Mouse (Mus musculus): Measurements from ENCODE around the gene Fgf18. TPM values are rescaled to one million over a fixed set of nuclear protein-coding genes. Genes with fewer than 3 reads are reported as not detected.

Gene Fgf18
- 1.6 and 2.9 TPM in 2 replicates for polyA plus RNA-seq (2015; fragmentation: Nextera tagmentation; extraction: Ambion mirVana)

DNA sequence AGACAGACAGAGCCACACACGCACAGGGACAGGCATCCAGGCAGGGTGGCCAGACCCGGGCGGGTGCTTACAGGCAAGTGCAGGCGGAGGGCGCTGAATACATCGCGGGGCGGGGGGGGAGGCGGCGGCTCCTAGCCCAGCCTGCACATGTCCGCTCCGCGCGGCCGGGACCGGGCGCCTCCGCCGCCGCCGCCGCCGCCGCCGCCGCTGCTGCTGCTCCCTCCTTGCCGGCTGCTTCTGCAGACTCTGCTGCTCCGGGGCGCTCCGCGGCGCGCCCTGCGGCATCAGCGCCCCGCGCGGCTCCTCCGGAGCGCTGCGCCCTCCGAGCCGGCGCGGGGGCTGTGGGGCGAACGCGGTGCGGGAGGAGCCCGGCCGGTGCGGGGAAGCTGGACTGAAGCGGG, at the start of gene Fgf18:
TSS of gene Fgf18 (minus strand) at position 230 of the 401 bp plus-strand sequence.
- H3K9me3 ChIP-seq (replicated peaks) = no peaks in the 10 kb centered on the region
- H3K27ac ChIP-seq = peak within 1 kb of the TSS; percentile 32
- peaks cover 29% of the 10 kb centered on the region for H3K36me3 ChIP-seq (ENCODE audit: poor library complexity, severe bottlenecking)
- H3K9ac ChIP-seq = peak within 1 kb of the TSS; percentile 66
- under 1% methylated on average over 30 of the region's 53 CpGs for WGBS
- peaks cover 38% of the 10 kb centered on the region for H3K4me1 ChIP-seq
- peak within 1 kb of the TSS; percentile 50 for H3K4me3 ChIP-seq
- peak; percentile 54 for ATAC-seq
- peaks cover 35% of the 10 kb centered on the region for H3K27me3 ChIP-seq
- H3K4me2 ChIP-seq = peak within 1 kb of the TSS; percentile 74

GRCm38 (mm10) chr11:33196447-33197132, 49.4 kb upstream of the Fgf18 start:
- Histone ChIP-seq H3K9ac (no peak overlapping the region), H3K36me3 (ENCODE audit: poor library complexity, severe bottlenecking) (no peaks in the 10 kb centered on the region), H3K4me1 (peaks cover 23% of the 10 kb centered on the region), H3K9me3 (replicated peaks) (no peaks in the 10 kb centered on the region), H3K27me3 (peaks cover 94% of the 10 kb centered on the region), H3K27ac (no peak overlapping the region), H3K4me3 (no peak overlapping the region), H3K4me2 (no peak overlapping the region)
- ATAC-seq = no peak
- 5% methylated on average over 24 of the region's 24 CpGs for WGBS

DNA sequence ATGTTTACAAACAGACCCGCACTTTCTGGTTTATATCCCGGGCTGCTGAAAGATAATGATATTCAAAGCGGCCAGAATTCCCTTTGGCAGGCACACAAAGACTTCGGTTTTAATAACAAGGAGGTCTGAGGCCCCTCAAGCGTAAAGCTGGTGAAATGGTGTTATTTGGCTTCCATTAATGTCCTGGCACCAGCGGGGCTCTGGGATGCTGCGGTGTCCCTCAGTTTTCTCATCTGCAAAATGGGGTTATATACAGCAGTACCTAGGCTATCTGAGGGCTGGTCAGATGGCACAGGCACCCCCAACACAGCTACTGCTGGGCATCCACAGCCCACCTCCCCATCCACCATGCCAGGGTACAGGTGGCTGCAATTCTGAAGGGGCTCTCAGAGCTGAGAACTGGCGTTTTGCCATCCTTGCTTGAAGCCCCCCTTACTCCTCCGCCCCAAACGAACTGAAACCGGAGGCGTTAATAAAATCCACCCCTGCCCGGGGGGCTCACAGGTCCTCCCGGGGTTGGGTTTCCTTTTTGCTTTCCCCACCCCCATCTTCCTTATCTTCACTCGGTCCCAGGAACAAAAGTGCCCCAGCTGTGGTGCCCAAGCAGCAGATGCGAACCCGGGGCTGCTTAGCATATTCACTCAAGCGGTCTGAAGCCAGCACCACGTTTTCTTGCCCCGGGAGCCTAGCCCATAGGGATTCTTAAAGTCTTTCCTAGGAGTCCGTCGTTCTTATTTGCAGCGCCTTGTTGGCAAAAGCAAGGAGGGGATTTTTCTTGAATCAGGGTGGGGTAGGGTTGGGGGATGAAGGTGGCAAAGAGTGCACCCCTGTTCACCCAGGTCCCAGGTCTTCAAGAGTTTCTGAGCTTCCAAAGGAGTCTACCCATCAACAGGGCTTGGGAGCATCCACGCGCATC, 48.6 kb upstream of the Fgf18 start:
- Histone ChIP-seq H3K9me3 (replicated peaks) (no peaks in the 10 kb centered on the region), H3K4me2 (no peak overlapping the region), H3K4me1 (peaks cover 15% of the 10 kb centered on the region), H3K9ac (no peak overlapping the region), H3K4me3 (no peak overlapping the region), H3K27me3 (peaks cover 94% of the 10 kb centered on the region), H3K36me3 (ENCODE audit: poor library complexity, severe bottlenecking) (no peaks in the 10 kb centered on the region), H3K27ac (no peak overlapping the region)
- peak; percentile 17; the same call in 1 of the 2 replicates for ATAC-seq
- 3% methylated on average over 25 of the region's 25 CpGs for WGBS

DNA sequence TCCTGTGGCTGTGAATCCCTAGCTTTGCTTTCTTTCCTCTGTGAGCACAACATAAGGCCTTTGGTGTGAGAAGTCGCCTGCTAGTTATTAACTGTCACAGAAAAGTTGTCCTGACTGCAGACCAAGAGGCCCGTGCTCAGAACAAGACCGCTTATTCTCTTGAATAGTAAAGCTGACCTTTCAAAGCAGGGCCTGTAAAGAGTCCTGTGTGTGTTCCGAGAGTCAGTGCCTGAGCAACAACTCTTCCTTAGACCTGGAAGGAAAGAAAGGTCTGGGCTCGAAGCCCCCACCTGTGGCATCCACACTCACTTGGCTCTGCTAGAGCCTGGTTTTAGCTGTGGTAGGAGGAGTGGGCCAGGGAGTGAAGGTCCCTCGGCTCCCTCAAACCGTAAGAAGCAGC, 47.9 kb upstream of the Fgf18 start:
- Histone ChIP-seq H3K27ac (no peak overlapping the region), H3K4me2 (no peak overlapping the region), H3K4me1 (peaks cover 8% of the 10 kb centered on the region; the same call in 1 of the 2 replicates), H3K9ac (no peak overlapping the region), H3K27me3 (peaks cover 92% of the 10 kb centered on the region), H3K36me3 (ENCODE audit: poor library complexity, severe bottlenecking) (no peaks in the 10 kb centered on the region), H3K9me3 (replicated peaks) (no peaks in the 10 kb centered on the region), H3K4me3 (no peak overlapping the region)
- WGBS = 14% methylated on average over 7 of the region's 7 CpGs
- ATAC-seq = no peak

DNA sequence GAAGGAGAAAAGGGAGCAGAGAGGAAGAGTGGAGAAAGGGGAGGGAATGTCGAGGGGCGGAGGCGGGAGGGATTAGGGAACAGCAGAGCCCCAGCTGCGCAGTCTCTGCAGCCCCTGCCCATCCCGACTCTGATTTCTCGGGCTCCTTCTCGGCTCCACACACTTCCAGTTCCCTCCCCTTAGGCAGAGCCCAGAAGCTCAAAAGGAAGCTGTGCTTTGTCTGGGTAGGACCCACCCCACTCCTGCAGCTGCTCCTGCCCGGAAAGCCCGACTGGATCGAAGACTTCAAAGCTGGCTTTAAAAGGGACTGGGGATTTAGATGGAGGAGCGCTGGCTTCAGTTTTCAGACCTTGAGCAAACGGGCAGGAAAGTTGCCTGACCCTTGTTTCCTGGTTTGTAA, 46.5 kb upstream of the Fgf18 start:
- peaks cover 6% of the 10 kb centered on the region; the same call in 1 of the 2 replicates for H3K4me1 ChIP-seq
- peaks cover 83% of the 10 kb centered on the region for H3K27me3 ChIP-seq
- ATAC-seq = 0 out of 2 replicates have a peak, but pooled peaks have one; percentile 30
- 0 out of 2 replicates have a peak overlapping the region, but pooled peaks have one; percentile 21 for H3K4me2 ChIP-seq
- no peaks in the 10 kb centered on the region for H3K36me3 ChIP-seq (ENCODE audit: poor library complexity, severe bottlenecking)
- no peaks in the 10 kb centered on the region for H3K9me3 ChIP-seq (replicated peaks)
- 3% methylated on average over 12 of the region's 12 CpGs for WGBS
- H3K4me3 ChIP-seq = peak overlapping the region; percentile 10; the same call in 1 of the 2 replicates
- H3K27ac ChIP-seq = no peak overlapping the region
- no peak overlapping the region for H3K9ac ChIP-seq

- Histone ChIP-seq H3K9ac (no peak overlapping the region), H3K27me3 (peaks cover 41% of the 10 kb centered on the region), H3K4me1 (peaks cover 9% of the 10 kb centered on the region), H3K9me3 (replicated peaks) (no peaks in the 10 kb centered on the region), H3K4me3 (no peak overlapping the region), H3K27ac (no peak overlapping the region), H3K36me3 (ENCODE audit: poor library complexity, severe bottlenecking) (no peaks in the 10 kb centered on the region), H3K4me2 (no peak overlapping the region)
- ATAC-seq = no peak
- 81% methylated on average over 3 of the region's 3 CpGs for WGBS
Observed at GRCm38 (mm10) chr11:33181804-33182203, 34.6 kb upstream of the Fgf18 start.

DNA sequence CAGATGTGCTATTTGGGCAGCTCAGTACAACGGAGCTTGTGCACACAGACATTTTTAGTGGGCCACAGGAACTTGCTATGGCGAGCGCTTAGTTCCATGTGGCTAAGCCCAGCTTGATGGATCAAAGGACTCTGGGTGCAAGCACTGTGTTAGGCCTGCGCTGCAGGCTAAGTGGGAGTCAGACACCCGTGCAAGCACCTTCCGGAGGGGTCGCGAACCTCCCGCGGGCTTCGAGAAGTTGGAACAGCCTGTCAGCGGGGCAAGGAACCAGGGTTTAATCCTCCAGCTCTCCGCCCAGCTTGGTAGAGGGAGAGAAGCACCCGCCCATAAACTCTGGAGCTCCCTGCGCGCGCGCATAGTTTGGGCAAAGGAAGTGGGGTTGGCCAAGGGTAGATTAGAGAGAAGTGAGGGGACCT, 33.5 kb upstream of the Fgf18 start:
- Histone ChIP-seq H3K9me3 (replicated peaks) (no peaks in the 10 kb centered on the region), H3K4me2 (peak overlapping the region; percentile 48), H3K4me1 (peaks cover 9% of the 10 kb centered on the region), H3K9ac (0 out of 2 replicates have a peak overlapping the region, but pooled peaks have one; percentile 6), H3K4me3 (peak overlapping the region; percentile 17), H3K36me3 (ENCODE audit: poor library complexity, severe bottlenecking) (no peaks in the 10 kb centered on the region), H3K27me3 (peaks cover 46% of the 10 kb centered on the region), H3K27ac (no peak overlapping the region)
- ATAC-seq = no peak
- 3% methylated on average over 18 of the region's 18 CpGs for WGBS

DNA sequence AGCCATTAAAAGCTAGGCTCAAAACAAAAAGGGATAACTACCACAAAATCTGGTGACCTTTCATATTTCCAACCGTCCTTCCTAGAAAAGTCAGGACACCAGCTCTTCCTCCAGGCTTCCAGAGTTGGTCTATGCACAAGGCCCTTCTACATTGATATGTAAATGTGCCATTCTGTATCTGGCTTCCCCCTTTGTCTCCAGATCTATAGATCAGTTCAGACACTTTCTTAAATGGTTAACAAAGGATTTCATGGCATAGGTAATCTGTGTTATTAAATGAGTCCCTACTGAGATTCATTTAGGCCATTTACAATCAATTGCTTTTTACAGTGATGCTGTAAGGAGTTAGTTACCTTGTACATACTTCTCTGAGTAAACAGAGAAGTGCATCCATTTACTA, 32.6 kb upstream of the Fgf18 start:
- H3K9me3 ChIP-seq (replicated peaks) = no peaks in the 10 kb centered on the region
- H3K4me1 ChIP-seq = peaks cover 9% of the 10 kb centered on the region
- no peaks in the 10 kb centered on the region for H3K36me3 ChIP-seq (ENCODE audit: poor library complexity, severe bottlenecking)
- no peak overlapping the region for H3K4me2 ChIP-seq
- H3K27ac ChIP-seq = no peak overlapping the region
- WGBS = 14% methylated on average over 1 of the region's 1 CpGs
- H3K9ac ChIP-seq = no peak overlapping the region
- H3K4me3 ChIP-seq = no peak overlapping the region
- no peak for ATAC-seq
- peaks cover 52% of the 10 kb centered on the region for H3K27me3 ChIP-seq

GRCm38 (mm10) chr11:33176525-33177245, 29.5 kb upstream of the Fgf18 start:
- Histone ChIP-seq H3K36me3 (ENCODE audit: poor library complexity, severe bottlenecking) (no peaks in the 10 kb centered on the region), H3K9me3 (replicated peaks) (no peaks in the 10 kb centered on the region), H3K4me3 (no peak overlapping the region), H3K4me1 (peaks cover 9% of the 10 kb centered on the region), H3K27me3 (peaks cover 52% of the 10 kb centered on the region), H3K4me2 (no peak overlapping the region), H3K27ac (no peak overlapping the region), H3K9ac (no peak overlapping the region)
- WGBS = 32% methylated on average over 20 of the region's 20 CpGs
- ATAC-seq = peak; percentile 83

DNA sequence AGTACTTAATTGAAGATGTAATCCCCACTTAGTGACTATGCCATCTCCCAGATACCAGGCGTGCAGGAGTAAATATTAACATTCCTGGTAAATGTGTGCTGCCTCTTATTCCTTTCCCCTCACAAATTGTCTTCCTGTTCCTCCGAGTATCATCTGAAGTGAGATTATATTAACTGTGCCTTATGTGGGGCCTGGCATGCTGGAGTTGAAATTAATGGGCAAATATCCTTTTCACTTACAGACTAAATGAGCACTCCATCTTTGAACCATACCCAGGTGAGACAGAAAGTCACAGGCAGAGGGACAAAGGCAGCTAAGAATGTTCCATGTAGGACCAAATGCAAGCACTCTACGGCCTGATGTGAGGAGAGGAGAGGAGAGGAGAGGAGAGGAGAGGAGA, 28.6 kb upstream of the Fgf18 start:
- no peaks in the 10 kb centered on the region for H3K9me3 ChIP-seq (replicated peaks)
- 67% methylated on average over 3 of the region's 3 CpGs for WGBS

DNA sequence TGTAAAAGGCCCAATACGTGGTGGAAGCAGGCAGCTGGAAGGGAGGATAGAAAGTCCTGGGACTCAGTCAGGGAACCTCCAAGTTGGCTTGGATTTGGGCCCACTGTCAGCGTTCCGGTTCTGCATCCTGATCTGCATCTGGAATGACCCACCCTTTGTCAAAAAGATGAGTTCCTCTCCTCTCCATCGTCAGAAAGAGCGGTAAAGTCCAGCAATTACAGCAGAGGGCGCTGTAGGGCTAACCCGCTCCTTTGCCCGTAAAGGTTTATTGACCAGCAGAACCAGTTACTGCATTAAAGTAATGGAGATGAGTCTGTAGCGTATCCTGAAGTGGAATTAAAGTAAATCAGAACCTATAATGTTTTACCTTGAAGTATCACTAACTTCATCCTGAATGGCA, 23.3 kb upstream of the Fgf18 start:
- H3K4me1 ChIP-seq = no peaks in the 10 kb centered on the region
- no peak for ATAC-seq
- H3K4me2 ChIP-seq = no peak overlapping the region
- H3K4me3 ChIP-seq = no peak overlapping the region
- no peaks in the 10 kb centered on the region for H3K36me3 ChIP-seq (ENCODE audit: poor library complexity, severe bottlenecking)
- peaks cover 8% of the 10 kb centered on the region; the same call in 1 of the 2 replicates for H3K27me3 ChIP-seq
- H3K9ac ChIP-seq = no peak overlapping the region
- 11% methylated on average over 9 of the region's 9 CpGs for WGBS
- no peaks in the 10 kb centered on the region for H3K9me3 ChIP-seq (replicated peaks)
- H3K27ac ChIP-seq = no peak overlapping the region

More for the DNA sequence above, 28.6 kb upstream of the Fgf18 start:
- Histone ChIP-seq H3K27ac (no peak overlapping the region), H3K9ac (no peak overlapping the region), H3K4me2 (no peak overlapping the region), H3K4me3 (no peak overlapping the region), H3K4me1 (peaks cover 7% of the 10 kb centered on the region), H3K27me3 (peaks cover 42% of the 10 kb centered on the region), H3K36me3 (ENCODE audit: poor library complexity, severe bottlenecking) (no peaks in the 10 kb centered on the region)
- no peak for ATAC-seq
